Mouse (Mus musculus) intestine, postnatal 0 days (tissue): ENCODE data around the gene Nrsn2. TPM values are rescaled to one million over a fixed set of nuclear protein-coding genes. Genes with fewer than 3 reads are reported as not detected.
A peak's percentile ranks its signal among the peaks of the same experiment; 100 is the strongest.

Source experiments
- ATAC-seq: fragments of 200-750 bp; cut with Nextera tagmentation; 2 replicates; pipeline ENCODE4 v1.8.0; 2017; ENCODE audit warnings: mild to moderate bottlenecking, moderate TSS enrichment, moderate library complexity
- H3K27ac ChIP-seq: fragments of 300-500 bp; sonication (generic); 2 replicates; pipeline ENCODE4 v1.5.1; 2014; ENCODE audit warnings: mild to moderate bottlenecking, low read depth, low read length, moderate library complexity
- H3K27me3 ChIP-seq: fragments of 300-500 bp; sonication (generic); replicated peaks from 2 replicates; pipeline ENCODE4 v1.6.1; 2014; ENCODE audit warnings: low read length, mixed read lengths; ENCODE audit not compliant: control insufficient read depth, insufficient read depth
- H3K36me3 ChIP-seq: fragments of 300-500 bp; sonication (generic); 2 replicates; pipeline ENCODE4 v1.6.1; 2014; ENCODE audit warnings: mild to moderate bottlenecking, moderate library complexity; ENCODE audit not compliant: control insufficient read depth, insufficient read depth
- H3K4me1 ChIP-seq: fragments of 300-500 bp; sonication (generic); replicated peaks from 2 replicates; pipeline ENCODE4 v1.6.1; 2014; ENCODE audit warnings: antibody characterized with exemption, low read length, mixed read lengths; ENCODE audit not compliant: control insufficient read depth, insufficient read depth
- H3K4me2 ChIP-seq: fragments of 300-500 bp; sonication (generic); replicated peaks from 2 replicates; pipeline ENCODE4 v1.6.1; 2014; ENCODE audit warnings: low read depth, mild to moderate bottlenecking, moderate library complexity
- H3K4me3 ChIP-seq: fragments of 300-500 bp; sonication (generic); 2 replicates; pipeline ENCODE4 v1.5.1; 2014; ENCODE audit warnings: low read depth, low read length
- H3K9ac ChIP-seq: fragments of 300-500 bp; sonication (generic); 2 replicates; pipeline ENCODE4 v1.6.1; 2014; ENCODE audit warnings: mild to moderate bottlenecking, low read depth, low read length
- H3K9me3 ChIP-seq: fragments of 300-500 bp; sonication (generic); 2 replicates; pipeline ENCODE4 v1.6.1; 2016; ENCODE audit warnings: mixed run types; ENCODE audit not compliant: control insufficient read depth
- CTCF ChIP-seq: sonication (generic); IDR thresholded peaks from 2 replicates; pipeline ENCODE4 v1.5.1; 2016; ENCODE audit warnings: low read depth, mild to moderate bottlenecking, control low read depth, antibody characterized with exemption, moderate library complexity
- WGBS: fragments of 180-500 bp; shearing (Covaris S2); extraction: QIAGEN DNeasy Blood & Tissue Kit; methylation state at CpG from one replicate; pipeline ENCODE4 v1.1.7; 2014; 5-methylcytosine and 5-hydroxymethylcytosine counted together
- polyA plus RNA-seq: library from polyadenylated mRNA; unstranded; fragments of >200 nt; fragmentation: Nextera tagmentation; extraction: Ambion mirVana; gene quantifications from 2 replicates; pipeline ENCODE4 v1.2.1, GENCODE M21; 2015

The Nrsn2 gene
- polyA plus RNA-seq, 1 experiment from 2014 or later = 4.1 TPM

DNA sequence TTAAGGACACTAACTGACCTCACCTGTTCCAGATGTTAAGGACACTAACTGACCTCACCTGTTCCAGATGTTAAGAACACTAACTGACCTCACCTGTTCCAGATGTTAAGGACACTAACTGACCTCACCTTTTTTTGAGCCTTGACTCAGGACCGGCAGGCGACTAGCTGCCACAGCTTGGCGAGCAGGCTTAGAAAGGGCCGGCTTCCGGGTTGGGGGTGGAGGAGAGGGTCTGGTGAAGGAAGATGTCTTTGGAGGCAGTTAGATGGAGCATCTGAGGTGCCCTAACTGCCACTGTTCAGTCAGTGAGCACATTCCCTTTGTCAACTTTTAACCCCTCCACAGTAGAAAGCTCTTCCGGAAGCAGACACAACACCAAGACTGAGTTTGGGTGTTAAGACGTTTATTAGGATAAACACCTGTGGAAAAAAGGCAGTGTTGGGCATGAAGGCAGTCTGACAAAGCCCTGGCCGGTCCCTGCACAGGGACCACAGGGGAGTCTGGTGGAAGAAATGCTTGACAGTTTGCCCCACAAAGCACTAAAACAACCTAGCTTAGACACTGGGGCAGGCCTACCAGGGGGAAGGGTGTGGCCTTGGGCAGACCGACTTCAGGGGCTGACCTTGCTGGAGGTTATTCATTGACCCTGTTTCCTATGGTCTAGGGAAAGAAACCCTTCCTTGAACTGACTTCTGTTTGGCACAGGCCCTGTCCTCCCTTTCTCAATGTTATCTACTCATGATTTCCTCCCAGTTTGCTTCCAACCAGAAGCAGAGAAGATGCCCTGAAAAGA, 17.0 kb upstream of the Nrsn2 start:
- no peak for TF ChIP-seq CTCF
- no peak overlapping the region for H3K9ac ChIP-seq
- no peaks in the 10 kb centered on the region for H3K36me3 ChIP-seq
- no peak overlapping the region for H3K4me2 ChIP-seq
- H3K9me3 ChIP-seq = no peaks in the 10 kb centered on the region
- 58% methylated on average over 9 of the region's 9 CpGs for WGBS
- no peak for ATAC-seq
- H3K4me1 ChIP-seq = no peaks in the 10 kb centered on the region
- H3K27ac ChIP-seq = no peak overlapping the region
- H3K27me3 ChIP-seq = no peaks in the 10 kb centered on the region
- H3K4me3 ChIP-seq = no peak overlapping the region

DNA sequence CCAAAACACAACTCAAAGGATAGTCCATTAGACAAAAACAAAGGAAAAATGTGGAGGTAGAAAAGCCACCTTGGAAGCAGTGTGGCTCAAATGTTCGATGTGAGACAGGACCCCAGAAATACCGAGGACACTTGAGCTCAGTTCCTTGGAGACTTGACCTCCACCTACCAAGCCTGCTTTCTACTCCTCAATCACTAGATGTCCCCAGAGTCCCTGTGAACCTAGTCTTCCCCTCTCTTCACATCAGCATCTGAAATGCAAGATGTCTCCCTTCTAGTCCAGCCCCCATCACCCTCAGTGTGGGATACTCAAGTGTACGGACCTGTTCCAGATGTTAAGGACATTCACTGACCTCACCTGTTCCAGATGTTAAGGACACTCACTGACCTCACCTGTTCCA, 16.3 kb upstream of the Nrsn2 start:
- Histone ChIP-seq H3K36me3 (no peaks in the 10 kb centered on the region), H3K4me2 (no peak overlapping the region), H3K27ac (no peak overlapping the region), H3K9ac (no peak overlapping the region), H3K4me3 (no peak overlapping the region), H3K4me1 (no peaks in the 10 kb centered on the region), H3K9me3 (no peaks in the 10 kb centered on the region), H3K27me3 (no peaks in the 10 kb centered on the region)
- 21% methylated on average over 3 of the region's 3 CpGs for WGBS
- ATAC-seq = no peak
- peak; percentile 94 for TF ChIP-seq CTCF

DNA sequence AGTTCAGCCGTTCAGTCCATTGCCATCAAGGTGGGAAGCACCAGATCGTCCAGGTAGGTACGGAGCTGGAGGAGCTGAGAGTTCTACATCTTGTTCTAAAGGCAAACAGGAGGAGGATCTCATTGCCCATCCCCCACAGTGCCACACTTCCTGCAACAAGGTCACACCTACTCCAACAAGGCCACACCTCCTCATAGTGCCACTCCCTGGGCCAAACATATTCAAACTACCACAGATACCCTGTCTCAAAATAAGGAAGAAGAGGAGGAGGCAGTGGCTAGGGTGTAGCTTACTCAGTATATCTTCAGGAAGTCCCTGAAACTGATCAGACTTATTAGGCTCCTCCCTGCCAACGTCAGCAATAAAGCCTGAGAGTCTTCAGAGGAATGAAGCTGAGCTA, 7.8 kb upstream of the Nrsn2 start:
- H3K27ac ChIP-seq = no peak overlapping the region
- H3K4me2 ChIP-seq = no peak overlapping the region
- H3K9ac ChIP-seq = no peak overlapping the region
- 80% methylated on average over 4 of the region's 4 CpGs for WGBS
- no peaks in the 10 kb centered on the region for H3K9me3 ChIP-seq
- no peaks in the 10 kb centered on the region for H3K4me1 ChIP-seq
- H3K27me3 ChIP-seq = no peaks in the 10 kb centered on the region
- H3K4me3 ChIP-seq = no peak overlapping the region
- no peak for ATAC-seq
- H3K36me3 ChIP-seq = no peaks in the 10 kb centered on the region
- no peak for TF ChIP-seq CTCF

DNA sequence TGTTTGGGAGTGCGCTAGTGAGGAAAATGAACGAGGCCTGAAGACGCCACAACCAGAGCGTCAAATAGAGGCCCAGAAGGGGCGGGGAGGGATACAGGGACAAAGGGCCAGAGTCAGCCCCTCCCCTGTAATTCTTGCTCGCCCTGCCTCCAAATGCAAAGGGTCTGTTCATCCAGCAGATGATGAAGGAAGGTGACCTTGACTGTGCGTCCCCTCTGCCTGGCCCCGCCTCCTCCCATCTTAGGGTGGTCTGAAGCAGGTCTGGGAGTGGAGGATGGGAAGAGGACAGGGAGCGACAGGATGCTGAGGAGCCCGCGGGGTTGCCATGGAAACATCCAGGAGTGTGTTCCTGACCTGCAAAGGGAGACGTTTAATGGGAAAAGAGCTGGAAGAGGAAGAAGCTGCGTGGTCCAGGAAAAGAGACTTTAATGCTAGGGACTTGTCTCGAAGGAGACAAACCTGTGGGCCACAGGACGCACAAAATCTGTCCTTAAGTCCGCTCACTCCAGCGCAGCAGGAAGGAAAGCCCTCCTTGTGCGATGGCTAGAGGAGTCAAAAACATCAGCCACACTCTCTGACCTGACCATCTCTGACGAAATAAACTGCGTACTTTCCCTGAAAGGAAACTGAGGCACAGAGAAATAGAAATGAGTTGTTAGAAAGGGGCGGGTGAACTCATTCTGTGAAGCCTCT, 640 bp downstream of the Nrsn2 start:
- Histone ChIP-seq H3K4me3 (no peak overlapping the region), H3K27me3 (peaks cover 17% of the 10 kb centered on the region), H3K9ac (no peak overlapping the region), H3K4me1 (no peaks in the 10 kb centered on the region), H3K9me3 (no peaks in the 10 kb centered on the region), H3K4me2 (0 out of 2 replicates have a peak overlapping the region, but pooled peaks have one; percentile 21), H3K36me3 (no peaks in the 10 kb centered on the region), H3K27ac (no peak overlapping the region)
- 10% methylated on average over 21 of the region's 21 CpGs for WGBS
- ATAC-seq = no peak
- no peak for TF ChIP-seq CTCF

DNA sequence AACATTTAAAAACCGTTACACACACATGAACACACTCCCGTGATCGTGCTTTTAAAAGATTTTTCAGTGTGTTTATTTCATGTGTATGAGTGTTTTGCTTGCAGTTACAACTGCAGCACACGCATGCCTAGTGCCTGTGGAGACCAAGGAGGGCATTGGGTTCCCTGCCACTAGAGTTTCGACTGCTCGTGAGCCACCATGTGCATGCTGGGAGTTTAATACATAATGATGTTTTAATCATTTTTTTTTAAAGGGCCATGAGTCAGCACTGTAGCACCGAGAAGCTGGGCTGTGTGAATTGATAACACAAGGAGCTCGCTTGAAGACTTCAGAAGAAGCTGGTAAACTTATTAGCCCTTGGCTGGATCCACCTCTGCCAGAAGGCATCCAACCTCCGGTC, 2.9 kb downstream of the Nrsn2 start:
- Histone ChIP-seq H3K4me3 (no peak overlapping the region), H3K4me2 (no peak overlapping the region), H3K36me3 (no peaks in the 10 kb centered on the region), H3K9me3 (no peaks in the 10 kb centered on the region), H3K9ac (no peak overlapping the region), H3K4me1 (no peaks in the 10 kb centered on the region), H3K27me3 (peaks cover 17% of the 10 kb centered on the region), H3K27ac (no peak overlapping the region)
- TF ChIP-seq CTCF = no peak
- 73% methylated on average over 9 of the region's 9 CpGs for WGBS
- no peak for ATAC-seq

DNA sequence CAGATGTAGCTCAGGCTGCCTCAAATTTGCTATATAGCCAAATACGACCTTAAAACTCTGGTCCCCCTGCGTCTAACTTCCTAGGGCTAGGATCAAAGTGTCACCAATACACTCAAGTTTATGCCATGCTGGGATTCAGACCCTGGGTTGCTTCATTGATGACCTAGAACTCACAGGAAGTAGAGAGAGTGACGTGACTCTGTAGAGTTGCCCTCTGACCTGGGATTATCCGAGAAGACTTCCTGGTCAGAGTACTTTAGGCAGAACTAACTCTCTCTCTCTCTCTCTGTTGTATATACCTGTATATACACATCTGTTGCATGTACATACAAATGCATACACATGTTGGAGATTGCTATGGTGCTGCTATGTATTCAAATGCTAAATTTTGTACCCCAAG, 3.8 kb downstream of the Nrsn2 start:
- 53% methylated on average over 4 of the region's 4 CpGs for WGBS
- Histone ChIP-seq H3K9me3 (no peaks in the 10 kb centered on the region), H3K4me1 (no peaks in the 10 kb centered on the region), H3K9ac (no peak overlapping the region), H3K27ac (no peak overlapping the region), H3K4me3 (no peak overlapping the region), H3K27me3 (peaks cover 17% of the 10 kb centered on the region), H3K4me2 (no peak overlapping the region), H3K36me3 (no peaks in the 10 kb centered on the region)
- TF ChIP-seq CTCF = no peak
- ATAC-seq = no peak
